Mouse (Mus musculus) heart, adult 2 months (tissue): Measurements from ENCODE around the gene Amn. TPM values are rescaled to one million over a fixed set of nuclear protein-coding genes. Genes with fewer than 3 reads are reported as not detected.

Experiments used
- DNase-seq, 2 experiments: peaks; one replicate each; pipeline ENCODE4 v3.0.0; 2021
- H3K27ac ChIP-seq: fragments of 200-600 bp; 2 replicates; pipeline ENCODE4 v1.8.1; 2022
- H3K27me3 ChIP-seq: fragments of 200-500 bp; 2 replicates; pipeline ENCODE4 v1.6.1; 2012; ENCODE audit warnings: mild to moderate bottlenecking, low read length, inconsistent platforms, mixed read lengths; ENCODE audit not compliant: control insufficient read depth, insufficient read depth
- H3K36me3 ChIP-seq: fragments of 200-500 bp; 2 replicates; pipeline ENCODE4 v1.6.1; 2012; ENCODE audit warnings: low read length, inconsistent platforms; ENCODE audit not compliant: control insufficient read depth, insufficient read depth
- H3K4me1 ChIP-seq: fragments of 200-500 bp; 2 replicates; pipeline ENCODE4 v1.6.1; 2011; ENCODE audit warnings: low read length; ENCODE audit not compliant: control insufficient read depth, insufficient read depth
- H3K4me3 ChIP-seq: fragments of 200-600 bp; 2 replicates; pipeline ENCODE4 v1.8.1; 2022
- H3K79me2 ChIP-seq: fragments of 200-500 bp; replicated peaks from 2 replicates; pipeline ENCODE4 v1.6.1; 2012; ENCODE audit warnings: mild to moderate bottlenecking, inconsistent platforms, low read length, moderate library complexity, mixed read lengths; ENCODE audit not compliant: control insufficient read depth, insufficient read depth
- H3K9ac ChIP-seq: fragments of 200-500 bp; 2 replicates; pipeline ENCODE4 v1.6.1; 2012; ENCODE audit warnings: low read depth, mild to moderate bottlenecking, control low read depth, inconsistent platforms, low read length, mixed read lengths
- CTCF ChIP-seq: fragments of 200-600 bp; IDR thresholded peaks from 2 replicates; pipeline ENCODE4 v1.8.1; 2022; ENCODE audit warnings: antibody characterized with exemption, mild to moderate bottlenecking, moderate library complexity
- EP300 ChIP-seq: fragments of 200-500 bp; IDR thresholded peaks from 2 replicates; pipeline ENCODE4 v1.6.1; 2011; ENCODE audit warnings: low read depth, low read length, control low read depth; ENCODE audit not compliant: insufficient read depth
- POLR2A ChIP-seq: fragments of 200-500 bp; IDR thresholded peaks from 2 replicates; pipeline ENCODE4 v1.6.1; 2011; ENCODE audit warnings: mild to moderate bottlenecking, low read depth, low read length, control low read depth; ENCODE audit not compliant: insufficient read depth
- WGBS: fragments of 180-500 bp; shearing (Covaris S2); methylation state at CpG from one replicate; pipeline ENCODE4 v1.1.7; 2018; 5-methylcytosine and 5-hydroxymethylcytosine counted together
- intact Hi-C: fragments of 180-260 bp; cut with DNase I; formaldehyde crosslinking; loops from one replicate; pipeline ENCODE4 v1.15.1; 2025
- polyA plus RNA-seq: library from polyadenylated mRNA; depleted of rRNA; stranded (reverse); fragments of >200 nt; gene quantifications from 2 replicates; pipeline ENCODE4 v1.2.3, GENCODE M21; 2012
- total RNA-seq, 2 experiments: library from RNA; stranded (reverse); gene quantifications; 2 replicates each; pipeline ENCODE4 v1.2.3; 2021

Gene Amn
- total and polyA plus RNA-seq, 3 experiments = not detected

GRCm38 (mm10) chr12:111275150-111275841 is 4.4 kb downstream of the Amn start:
- WGBS = 3% methylated on average over 58 of the region's 58 CpGs
- peaks cover 39% of the 10 kb centered on the region for H3K27me3 ChIP-seq
- DNase-seq = peak in 1 of 2 experiments; percentile 24
- H3K79me2 ChIP-seq = no peaks in the 10 kb centered on the region
- TF ChIP-seq EP300 = no peak
- no peak for TF ChIP-seq POLR2A
- TF ChIP-seq CTCF = no peak
- H3K4me3 ChIP-seq = peak overlapping the region; percentile 26
- H3K27ac ChIP-seq = no peak overlapping the region
- H3K4me1 ChIP-seq = no peaks in the 10 kb centered on the region
- no peak overlapping the region for H3K9ac ChIP-seq
- no peaks in the 10 kb centered on the region for H3K36me3 ChIP-seq
- intact Hi-C loops = loop anchor here (10.0 kb wide), 1 partner anchor 190 kb away; no protein-coding TSS in a partner anchor

DNA sequence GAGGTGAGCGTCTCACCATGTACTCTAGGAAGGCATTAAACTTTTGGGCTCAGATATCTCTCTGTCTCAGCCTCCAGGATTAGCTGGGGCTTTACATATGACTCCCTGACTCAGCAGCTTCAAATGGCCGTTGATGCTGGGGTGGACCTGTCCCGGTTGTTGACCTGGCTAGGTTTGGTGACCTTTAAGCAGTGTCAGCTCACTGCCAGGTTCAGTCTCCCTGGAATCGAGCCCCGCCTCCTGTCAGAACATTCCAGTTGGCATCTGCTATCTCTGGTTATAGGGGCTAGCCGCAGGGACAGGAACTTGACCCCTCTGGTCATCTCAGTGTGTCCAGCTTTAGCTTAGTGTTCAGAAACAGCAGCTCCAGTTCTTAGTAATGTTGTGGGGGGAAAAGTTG is 5.5 kb downstream of the Amn start:
- TF ChIP-seq CTCF (no peak), POLR2A (no peak), EP300 (no peak)

DNA sequence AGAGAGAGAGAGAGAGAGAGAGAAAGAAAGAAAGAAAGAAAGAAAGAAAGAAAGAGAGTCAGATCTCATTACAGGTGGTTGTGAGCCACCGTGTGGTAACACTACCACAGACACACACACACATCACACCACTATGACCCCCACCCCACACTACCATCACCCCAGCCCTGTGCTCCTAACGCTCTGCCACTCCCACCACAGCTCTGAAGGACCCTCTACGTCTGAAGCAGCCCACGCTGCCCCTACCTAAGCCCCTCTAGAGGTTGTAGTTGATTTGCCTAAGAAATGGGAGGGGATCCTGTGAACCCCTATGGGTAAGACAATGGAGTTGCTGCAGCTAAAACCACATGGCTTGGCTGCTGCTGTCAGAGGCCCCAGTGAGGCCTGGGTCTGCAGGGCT is 12.7 kb downstream of the Amn start:
- Histone ChIP-seq H3K4me3 (no peak overlapping the region), H3K27me3 (no peaks in the 10 kb centered on the region), H3K79me2 (no peaks in the 10 kb centered on the region), H3K9ac (no peak overlapping the region), H3K27ac (no peak overlapping the region), H3K36me3 (no peaks in the 10 kb centered on the region), H3K4me1 (no peaks in the 10 kb centered on the region)
- TF ChIP-seq EP300 = no peak
- no peak for TF ChIP-seq CTCF
- TF ChIP-seq POLR2A = no peak
- DNase-seq = no peak
- intact Hi-C loops = no loop called here
- WGBS = 93% methylated on average over 4 of the region's 4 CpGs

More for the DNA sequence above, 5.5 kb downstream of the Amn start:
- H3K4me3 ChIP-seq = no peak overlapping the region
- intact Hi-C loops = loop anchor here (10.0 kb wide), 1 partner anchor 188 kb away; no protein-coding TSS in a partner anchor
- no peaks in the 10 kb centered on the region for H3K36me3 ChIP-seq
- peaks cover 33% of the 10 kb centered on the region for H3K27me3 ChIP-seq
- H3K27ac ChIP-seq = no peak overlapping the region
- no peak for DNase-seq
- H3K4me1 ChIP-seq = no peaks in the 10 kb centered on the region
- no peaks in the 10 kb centered on the region for H3K79me2 ChIP-seq
- no peak overlapping the region for H3K9ac ChIP-seq
- 58% methylated on average over 6 of the region's 6 CpGs for WGBS

DNA sequence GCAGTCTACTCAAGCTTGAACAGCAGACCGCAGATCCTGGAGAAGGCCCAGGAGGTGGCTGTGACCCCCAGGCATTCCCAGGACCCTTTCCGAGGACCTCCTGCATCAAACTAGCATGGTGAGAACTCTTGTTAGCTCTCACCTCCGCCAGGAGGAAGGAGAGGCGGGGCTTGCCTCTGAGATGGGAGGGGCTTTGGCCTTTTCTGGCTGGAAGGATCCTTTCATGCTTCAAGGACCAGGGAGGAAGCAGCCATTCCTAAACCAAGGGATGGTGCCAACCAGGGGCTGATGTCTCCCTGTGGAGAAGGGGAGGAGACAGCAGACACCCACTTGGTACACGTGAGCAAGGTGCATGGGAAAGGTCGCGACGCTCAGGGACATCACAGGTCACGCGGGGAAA is 13.6 kb downstream of the Amn start:
- 43% methylated on average over 10 of the region's 10 CpGs for WGBS
- no peaks in the 10 kb centered on the region for H3K4me1 ChIP-seq
- no peak overlapping the region for H3K27ac ChIP-seq
- intact Hi-C loops = no loop called here
- no peak for DNase-seq
- no peak overlapping the region for H3K9ac ChIP-seq
- H3K79me2 ChIP-seq = no peaks in the 10 kb centered on the region
- TF ChIP-seq POLR2A (no peak), CTCF (no peak), EP300 (no peak)
- H3K36me3 ChIP-seq = no peaks in the 10 kb centered on the region
- no peaks in the 10 kb centered on the region for H3K27me3 ChIP-seq
- no peak overlapping the region for H3K4me3 ChIP-seq

DNA sequence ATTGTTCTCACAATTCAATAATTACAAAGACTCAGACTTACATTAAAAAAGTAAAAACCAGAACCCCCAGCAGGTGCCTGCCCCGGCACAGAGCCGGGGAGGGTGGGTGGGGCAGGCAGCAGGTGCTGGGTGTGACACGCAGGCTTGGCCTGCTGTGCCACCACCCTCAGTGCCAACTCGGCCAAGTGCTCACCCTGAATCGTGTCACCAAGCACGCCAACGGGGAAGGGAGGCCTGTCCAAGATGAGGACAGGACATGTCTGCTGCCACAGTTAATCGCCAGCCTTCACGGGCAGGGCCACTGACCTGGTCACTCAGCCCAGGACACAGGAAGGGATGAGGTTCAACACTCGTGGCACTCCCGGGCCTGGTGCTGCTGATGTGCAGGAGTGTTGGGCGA is 22.1 kb downstream of the Amn start:
- DNase-seq = no peak
- WGBS = 88% methylated on average over 12 of the region's 12 CpGs
- H3K9ac ChIP-seq = no peak overlapping the region
- H3K36me3 ChIP-seq = no peaks in the 10 kb centered on the region
- no peak for TF ChIP-seq POLR2A
- no peak for TF ChIP-seq EP300
- no peak for TF ChIP-seq CTCF
- H3K27ac ChIP-seq = no peak overlapping the region
- intact Hi-C loops = no loop called here
- H3K4me3 ChIP-seq = no peak overlapping the region
- no peaks in the 10 kb centered on the region for H3K79me2 ChIP-seq
- H3K27me3 ChIP-seq = no peaks in the 10 kb centered on the region
- no peaks in the 10 kb centered on the region for H3K4me1 ChIP-seq

- no peaks in the 10 kb centered on the region for H3K27me3 ChIP-seq
- 93% methylated on average over 27 of the region's 27 CpGs for WGBS
- intact Hi-C loops = no loop called here
- no peaks in the 10 kb centered on the region for H3K4me1 ChIP-seq
- TF ChIP-seq POLR2A = no peak
- no peak for TF ChIP-seq CTCF
- no peak for TF ChIP-seq EP300
- no peaks in the 10 kb centered on the region for H3K36me3 ChIP-seq
- no peak overlapping the region for H3K4me3 ChIP-seq
- H3K79me2 ChIP-seq = no peaks in the 10 kb centered on the region
- H3K9ac ChIP-seq = no peak overlapping the region
- H3K27ac ChIP-seq = no peak overlapping the region
- DNase-seq = no peak
Measured at GRCm38 (mm10) chr12:111301322-111302017, 30.6 kb downstream of the Amn start.
